Mouse (Mus musculus): ENCODE results near the gene Tcp1.
"Not testable (repeated sequence)": the region's sequence is repeated elsewhere in the genome, so short reads cannot be mapped to it uniquely, and the experiment has no call there.

Tcp1 gene

GRCm38 (mm10) chr17:12915881-12916583 is 531 bp downstream of the Tcp1 start, which contains the start of gene Mrpl18:
Gene Mrpl18, minus strand, starts transcription at chr17:12916345.
- DNase-seq (ENCODE audit: low read depth, low spot score): peak; percentile 100

DNA sequence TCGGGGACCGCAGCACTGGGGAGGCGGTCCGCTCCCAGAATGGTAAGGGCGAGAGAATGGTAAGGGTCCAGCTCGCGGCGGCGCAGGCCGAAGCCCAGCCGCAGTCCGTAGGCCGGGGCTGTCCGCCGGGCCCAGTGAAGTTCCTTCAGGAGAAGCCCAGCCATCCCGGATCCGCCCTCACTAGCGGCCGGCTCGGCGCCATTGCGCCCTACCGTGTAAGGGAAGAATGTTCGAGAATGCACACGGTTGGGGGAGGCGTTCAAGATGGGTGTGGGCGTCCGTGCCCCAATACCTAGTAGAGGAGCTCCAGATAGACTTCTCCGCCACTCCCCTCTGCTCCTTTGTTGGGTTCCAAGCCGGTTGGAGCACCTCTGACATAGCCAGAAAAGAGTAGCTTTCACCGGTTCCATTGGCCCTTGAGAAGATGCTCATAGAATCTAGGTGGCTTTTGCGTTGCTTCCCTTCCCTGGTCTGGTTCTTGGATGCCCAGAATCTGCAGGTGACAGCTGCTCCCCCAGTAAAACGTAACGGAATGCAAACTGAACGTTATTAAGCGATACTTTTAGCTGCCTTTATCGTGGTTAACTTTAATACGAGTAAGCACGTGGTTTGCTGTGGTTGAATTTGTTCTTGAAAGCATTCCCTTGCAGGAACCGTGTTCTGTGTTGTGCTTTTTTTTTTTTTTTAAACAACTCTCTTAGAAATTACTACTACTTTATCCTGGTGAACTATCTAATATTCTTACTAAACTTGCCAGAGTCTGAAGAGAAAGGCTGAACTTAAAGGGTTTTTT is 1.3 kb downstream of the Tcp1 start:
- DNase-seq (ENCODE audit: low read depth, low spot score): peak; percentile 64

DNA sequence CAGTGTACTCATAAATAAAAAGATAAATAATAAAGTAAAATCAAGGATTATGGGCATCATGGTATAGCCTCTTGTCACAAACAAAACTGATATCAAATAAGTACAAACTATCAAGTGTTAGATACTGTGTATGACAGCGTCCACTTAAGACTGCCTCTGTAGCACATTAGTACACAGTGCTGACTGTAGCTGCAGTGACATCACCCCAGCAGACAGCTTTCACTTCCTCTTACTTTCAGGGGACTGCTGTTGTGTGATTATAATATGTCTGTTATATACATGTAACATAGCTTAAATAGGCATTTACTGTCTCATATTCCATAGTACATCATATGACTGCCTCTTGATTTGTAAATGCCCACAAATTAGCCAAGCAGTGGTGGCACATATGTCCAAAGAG is 5.6 kb downstream of the Tcp1 start:
- no peak for DNase-seq (ENCODE audit: low read depth, low spot score)

DNA sequence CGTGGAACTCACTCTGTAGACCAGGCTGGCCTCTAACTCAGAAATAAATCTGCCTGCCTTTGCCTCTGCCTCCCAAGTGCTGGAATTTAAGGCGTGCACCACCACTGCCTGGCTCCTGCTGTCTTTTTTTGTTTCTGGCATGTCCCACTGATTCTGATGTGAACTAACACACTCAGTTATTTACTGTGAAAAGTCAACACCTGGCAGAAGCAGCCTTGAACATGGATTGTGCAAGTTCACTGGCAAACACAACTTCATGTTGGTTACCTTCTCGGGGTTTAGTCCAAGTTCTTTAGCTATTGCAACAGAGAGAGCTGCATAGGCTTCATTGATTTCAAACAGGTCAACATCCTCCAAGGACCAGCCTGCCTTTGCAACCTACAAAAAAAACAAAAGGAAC is 9.5 kb downstream of the Tcp1 start:
- DNase-seq (ENCODE audit: low read depth, low spot score): no peak

GRCm38 (mm10) chr17:12925703-12926180 is 10.2 kb downstream of the Tcp1 start:
- no peak for DNase-seq (ENCODE audit: low read depth, low spot score)

GRCm38 (mm10) chr17:12931576-12931975 is 16.1 kb downstream of the Tcp1 start:
- not testable (repeated sequence) for DNase-seq (ENCODE audit: low read depth, low spot score)

GRCm38 (mm10) chr17:12935719-12936118 is 20.2 kb downstream of the Tcp1 start:
- no peak for DNase-seq (ENCODE audit: low read depth, low spot score)

DNA sequence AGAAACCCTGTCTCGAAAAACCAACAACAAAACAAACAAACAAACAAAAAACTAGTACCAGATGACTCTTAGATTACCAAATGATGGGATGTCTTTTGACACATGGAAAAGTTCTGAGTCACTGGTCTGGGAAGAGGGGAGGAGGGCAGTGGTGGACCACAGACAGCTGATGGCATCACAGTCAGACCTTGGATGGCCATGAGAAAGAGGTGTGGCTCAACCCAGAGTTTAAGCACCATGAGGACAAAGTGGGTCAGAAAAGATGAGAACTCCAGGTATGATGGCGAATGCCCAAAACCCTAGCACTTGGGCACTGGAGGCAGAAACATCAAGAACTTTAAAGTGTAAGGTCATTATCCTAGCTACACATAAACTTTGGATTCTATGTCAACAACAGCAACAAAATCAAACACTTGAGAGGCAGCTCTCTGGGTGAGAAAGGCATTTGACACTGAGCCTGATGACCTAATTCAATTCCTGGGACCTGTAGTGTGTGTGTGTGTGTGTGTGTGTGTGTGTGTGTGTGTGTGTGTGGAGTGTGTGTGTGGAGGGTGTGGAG is 22.0 kb downstream of the Tcp1 start:
- DNase-seq (ENCODE audit: low read depth, low spot score): peak; percentile 49

GRCm38 (mm10) chr17:12938077-12938476 is 22.6 kb downstream of the Tcp1 start:
- DNase-seq (ENCODE audit: low read depth, low spot score): no peak

DNA sequence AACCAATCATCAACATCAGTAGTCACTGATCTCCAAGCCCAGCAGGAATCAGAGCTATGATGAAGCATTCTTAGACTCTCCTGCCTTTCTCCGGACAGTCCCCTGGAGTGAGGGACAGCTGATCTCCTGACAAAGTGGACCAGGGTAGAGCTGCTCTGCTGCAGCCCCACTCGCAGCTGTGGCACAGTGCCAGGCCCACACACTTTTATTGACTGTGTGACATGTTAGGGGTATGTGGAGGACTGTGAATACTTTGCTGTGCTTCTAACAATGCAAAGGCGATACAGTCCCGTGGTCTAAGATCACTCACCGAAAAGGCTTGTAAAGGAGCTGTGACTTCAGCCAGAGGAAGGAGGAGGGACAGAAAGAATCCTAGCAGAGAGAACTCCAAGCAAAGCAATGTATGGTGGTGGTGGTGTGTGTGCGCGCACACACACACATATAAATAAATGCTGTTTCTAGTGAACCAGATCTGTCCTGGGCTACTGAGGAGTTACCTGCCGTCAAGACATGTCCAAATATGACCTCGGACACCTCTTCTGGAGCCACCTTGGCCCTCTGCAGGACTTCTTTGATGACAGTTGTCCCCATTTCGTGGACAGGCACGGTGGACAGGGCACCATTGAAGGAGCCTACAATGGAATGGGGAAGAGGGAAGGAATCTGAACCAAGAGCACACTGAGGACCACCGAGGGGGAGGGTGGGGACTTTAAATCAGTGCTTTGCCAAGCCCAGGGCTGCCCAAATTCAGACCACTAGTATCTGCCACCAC is 24.1 kb downstream of the Tcp1 start:
- DNase-seq (ENCODE audit: low read depth, low spot score): not testable (repeated sequence)

GRCm38 (mm10) chr17:12940151-12940805 is 24.8 kb downstream of the Tcp1 start, which contains the start of gene Acat3:
Gene Acat3, minus strand, starts transcription at chr17:12940600.
- DNase-seq (ENCODE audit: low read depth, low spot score): peak; percentile 55

- no peak for DNase-seq (ENCODE audit: low read depth, low spot score)
These were observed 26.2 kb downstream of the Tcp1 start for GRCm38 (mm10) chr17:12941543-12942260.

DNA sequence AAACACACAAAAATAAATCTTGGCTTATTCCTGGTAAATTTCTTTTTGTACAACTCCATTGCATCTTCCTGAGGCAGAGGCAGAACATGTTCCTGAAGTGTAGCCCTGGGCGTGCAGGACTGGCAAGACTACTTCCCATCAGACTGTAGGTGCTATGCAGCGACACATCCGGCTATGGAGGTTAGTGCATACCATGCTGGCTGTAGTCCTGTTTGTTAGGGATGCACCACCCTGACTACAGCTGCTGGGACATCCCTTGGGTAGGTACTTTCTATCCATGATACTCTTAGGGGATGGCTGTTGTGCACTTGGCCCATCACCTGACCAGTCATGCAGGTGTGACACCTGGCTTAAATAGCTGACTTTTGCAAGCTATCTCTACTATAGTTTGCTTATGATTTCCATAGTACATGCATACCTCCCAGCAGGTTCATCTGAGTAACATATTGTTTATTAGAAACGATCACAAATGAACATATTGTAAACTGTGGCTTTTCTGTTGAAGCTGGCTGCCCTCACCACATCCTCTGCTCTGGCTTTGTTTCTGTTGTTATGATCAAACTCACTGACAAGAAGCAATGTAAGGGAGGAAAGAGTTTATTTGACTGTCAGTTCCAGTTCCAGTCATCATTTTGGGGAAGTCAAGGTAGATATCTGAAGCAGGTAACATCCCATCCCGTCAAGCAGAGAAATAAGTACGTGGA is 27.1 kb downstream of the Tcp1 start:
- DNase-seq (ENCODE audit: low read depth, low spot score): no peak

GRCm38 (mm10) chr17:12949669-12950068 is 34.2 kb downstream of the Tcp1 start:
- no peak for DNase-seq (ENCODE audit: low read depth, low spot score)

DNA sequence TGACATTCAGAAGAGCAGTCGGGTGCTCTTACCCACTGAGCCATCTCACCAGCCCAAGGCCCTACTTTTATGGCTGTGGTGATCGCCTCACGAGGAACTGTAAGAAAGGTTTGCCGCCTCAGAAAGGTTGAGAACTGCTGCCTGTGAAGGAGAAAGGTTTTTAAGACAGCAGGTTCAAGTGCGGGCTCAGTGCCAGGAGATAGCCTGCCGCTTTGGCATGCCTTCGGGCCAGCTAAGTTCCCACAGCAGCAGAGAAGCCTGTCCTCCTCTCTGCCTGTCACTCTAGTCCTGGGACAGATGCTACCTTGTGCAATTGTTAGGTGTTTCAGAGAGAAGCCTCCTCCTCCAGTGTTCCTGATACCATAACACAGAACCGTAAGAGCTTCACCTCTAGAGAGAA is 41.2 kb downstream of the Tcp1 start:
- no peak for DNase-seq (ENCODE audit: low read depth, low spot score)

GRCm38 (mm10) chr17:12959377-12959776 is 43.9 kb downstream of the Tcp1 start:
- not testable (repeated sequence) for DNase-seq (ENCODE audit: low read depth, low spot score)

- peak; percentile 95 for DNase-seq (ENCODE audit: low read depth, low spot score)
These were observed 44.9 kb downstream of the Tcp1 start, which contains the start of gene Acat2 for GRCm38 (mm10) chr17:12960331-12960873. Gene Acat2, minus strand, starts transcription at chr17:12960747.

- no peak for DNase-seq (ENCODE audit: low read depth, low spot score)
These were observed 48.0 kb downstream of the Tcp1 start for GRCm38 (mm10) chr17:12963476-12963875.

DNA sequence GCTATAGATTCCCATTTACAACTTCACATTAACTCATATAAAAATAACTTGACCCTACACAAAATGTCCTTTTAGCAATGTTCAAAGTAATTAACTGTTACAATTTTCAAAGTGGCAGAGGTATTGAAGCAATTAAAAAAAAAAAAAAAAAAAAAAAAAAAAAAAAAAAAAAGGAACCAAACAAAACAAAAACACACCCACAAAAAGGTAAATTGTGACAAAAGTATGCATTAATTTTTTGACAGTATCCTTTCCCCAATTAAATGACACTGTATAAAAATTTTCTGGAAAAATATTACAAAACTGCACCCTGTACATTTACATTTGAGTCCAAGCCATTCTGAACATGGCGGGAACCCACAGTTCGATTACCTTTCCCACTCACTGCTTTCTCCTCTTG is 51.7 kb downstream of the Tcp1 start:
- DNase-seq (ENCODE audit: low read depth, low spot score): no peak
